Mouse (Mus musculus) heart, adult 2 months (tissue): ENCODE measurements around the gene Lrrc61. TPM values are rescaled to one million over a fixed set of nuclear protein-coding genes. Genes with fewer than 3 reads are reported as not detected.
"Not testable (repeated sequence)": the region's sequence is repeated elsewhere in the genome, so short reads cannot be mapped to it uniquely, and the experiment has no call there.

Source experiments
- DNase-seq, 2 experiments: peaks; one replicate each; pipeline ENCODE4 v3.0.0; 2021
- H3K27ac ChIP-seq: fragments of 200-600 bp; 2 replicates; pipeline ENCODE4 v1.8.1; 2022
- H3K27me3 ChIP-seq: fragments of 200-500 bp; 2 replicates; pipeline ENCODE4 v1.6.1; 2012; ENCODE audit warnings: mild to moderate bottlenecking, low read length, inconsistent platforms, mixed read lengths; ENCODE audit not compliant: control insufficient read depth, insufficient read depth
- H3K36me3 ChIP-seq: fragments of 200-500 bp; 2 replicates; pipeline ENCODE4 v1.6.1; 2012; ENCODE audit warnings: low read length, inconsistent platforms; ENCODE audit not compliant: control insufficient read depth, insufficient read depth
- H3K4me1 ChIP-seq: fragments of 200-500 bp; 2 replicates; pipeline ENCODE4 v1.6.1; 2011; ENCODE audit warnings: low read length; ENCODE audit not compliant: control insufficient read depth, insufficient read depth
- H3K4me3 ChIP-seq: fragments of 200-600 bp; 2 replicates; pipeline ENCODE4 v1.8.1; 2022
- H3K79me2 ChIP-seq: fragments of 200-500 bp; replicated peaks from 2 replicates; pipeline ENCODE4 v1.6.1; 2012; ENCODE audit warnings: mild to moderate bottlenecking, inconsistent platforms, low read length, moderate library complexity, mixed read lengths; ENCODE audit not compliant: control insufficient read depth, insufficient read depth
- H3K9ac ChIP-seq: fragments of 200-500 bp; 2 replicates; pipeline ENCODE4 v1.6.1; 2012; ENCODE audit warnings: low read depth, mild to moderate bottlenecking, control low read depth, inconsistent platforms, low read length, mixed read lengths
- CTCF ChIP-seq: fragments of 200-600 bp; IDR thresholded peaks from 2 replicates; pipeline ENCODE4 v1.8.1; 2022; ENCODE audit warnings: antibody characterized with exemption, mild to moderate bottlenecking, moderate library complexity
- EP300 ChIP-seq: fragments of 200-500 bp; IDR thresholded peaks from 2 replicates; pipeline ENCODE4 v1.6.1; 2011; ENCODE audit warnings: low read depth, low read length, control low read depth; ENCODE audit not compliant: insufficient read depth
- POLR2A ChIP-seq: fragments of 200-500 bp; IDR thresholded peaks from 2 replicates; pipeline ENCODE4 v1.6.1; 2011; ENCODE audit warnings: mild to moderate bottlenecking, low read depth, low read length, control low read depth; ENCODE audit not compliant: insufficient read depth
- WGBS: fragments of 180-500 bp; shearing (Covaris S2); methylation state at CpG from one replicate; pipeline ENCODE4 v1.1.7; 2018; 5-methylcytosine and 5-hydroxymethylcytosine counted together
- intact Hi-C: fragments of 180-260 bp; cut with DNase I; formaldehyde crosslinking; loops from one replicate; pipeline ENCODE4 v1.15.1; 2025
- long read RNA-seq: library from polyadenylated mRNA; stranded (forward); transcript quantifications from one replicate; pipeline ENCODE4 v2.0.0, GENCODE M21; 2021
- polyA plus RNA-seq: library from polyadenylated mRNA; depleted of rRNA; stranded (reverse); fragments of >200 nt; gene quantifications from 2 replicates; pipeline ENCODE4 v1.2.3, GENCODE M21; 2012; rRNA removed
- total RNA-seq, 2 experiments: library from RNA; stranded (reverse); gene quantifications; 2 replicates each; pipeline ENCODE4 v1.2.3; 2021

Lrrc61 gene
- total RNA-seq (10 to 100 TPM; 14.9 to 16.6 TPM), polyA plus RNA-seq (13.9 and 19.8 TPM in 2 replicates)
- long read RNA-seq, partial matches to known transcripts = 0 of 10 reads
- long read RNA-seq, other reads (novel, unspliced or antisense) = 2 of 10 reads

DNA sequence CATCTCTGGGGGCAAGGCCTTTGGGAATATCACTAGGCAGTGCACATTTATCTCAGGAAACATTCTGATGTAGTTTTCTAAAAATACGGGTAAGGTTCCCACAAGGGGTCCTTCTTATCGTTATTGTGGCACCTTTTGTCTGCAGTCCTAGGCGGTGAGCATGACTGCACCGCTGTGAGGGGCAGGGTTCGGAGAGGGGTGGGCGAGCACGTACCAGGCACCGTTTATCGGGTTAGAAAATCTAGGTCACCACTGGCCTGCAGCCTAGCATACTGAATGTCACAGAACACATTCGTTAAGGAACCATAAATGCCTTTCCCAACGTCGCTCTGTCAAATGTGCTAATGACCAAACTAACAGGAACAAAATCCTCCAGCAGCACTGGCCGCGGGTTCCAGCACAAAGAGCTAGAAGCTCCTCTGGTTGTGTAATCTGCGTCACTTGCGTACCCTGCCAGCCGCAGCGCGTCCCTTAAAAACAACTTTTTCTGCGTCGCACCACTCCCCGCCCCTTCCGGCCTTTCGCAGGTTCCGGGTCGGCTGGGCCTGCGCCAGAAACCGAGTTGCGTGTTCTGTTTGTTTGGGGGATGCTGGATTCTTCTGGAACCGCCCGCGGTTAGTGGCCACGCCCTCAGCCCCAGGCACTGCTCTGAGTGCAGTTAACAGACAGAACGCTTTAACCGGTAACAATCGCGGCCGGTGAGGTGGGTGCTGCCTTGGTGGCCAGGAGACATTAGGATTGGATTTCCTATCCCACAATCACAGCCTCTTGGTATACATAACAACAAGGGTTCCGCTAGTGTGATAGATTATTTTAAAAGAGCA, at the start of gene Lrrc61:
Lrrc61 (plus strand) TSS at position 517 of the 824 bp plus-strand sequence.
- Histone ChIP-seq H3K36me3 (no peaks in the 10 kb centered on the region), H3K27ac (peak within 1 kb of the TSS; percentile 99), H3K79me2 (no peaks in the 10 kb centered on the region), H3K9ac (peak within 1 kb of the TSS; percentile 89), H3K4me1 (peaks cover 6% of the 10 kb centered on the region), H3K27me3 (no peaks in the 10 kb centered on the region), H3K4me3 (peak within 1 kb of the TSS; percentile 59)
- TF ChIP-seq POLR2A (peak; percentile 99), CTCF (no peak; the same call in 1 of the 2 replicates), EP300 (peak; percentile 90)
- DNase-seq = peak; percentile 97 to 98
- under 1% methylated on average over 39 of the region's 39 CpGs for WGBS
- intact Hi-C loops = loop anchor here (5.0 kb wide), 1 partner anchor 107 kb away; the partner anchor contains the start of genes Sspo and Zfp467

DNA sequence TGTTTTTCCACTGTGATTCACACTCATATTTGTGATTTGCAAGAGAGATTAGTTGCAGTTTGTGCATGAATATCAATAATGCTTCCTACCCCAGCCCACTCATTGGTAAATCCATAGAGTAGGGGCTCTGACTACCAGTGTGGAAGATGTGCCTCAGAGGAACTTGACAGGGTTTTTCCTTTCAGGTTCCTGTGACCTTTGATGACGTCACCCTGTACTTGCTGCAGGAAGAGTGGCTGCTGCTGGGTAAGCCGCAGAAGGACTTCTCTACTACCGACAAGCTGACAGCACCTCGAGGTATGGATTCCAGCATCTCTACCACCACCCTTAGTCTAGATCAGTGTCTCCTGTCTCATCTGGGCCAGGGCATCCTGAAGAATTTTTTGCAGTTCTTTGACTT, 46.5 kb upstream of the Lrrc61 start:
- H3K4me1 ChIP-seq = no peaks in the 10 kb centered on the region; the same call in 1 of the 2 replicates
- TF ChIP-seq CTCF (no peak), POLR2A (no peak), EP300 (no peak)
- no peak overlapping the region for H3K4me3 ChIP-seq
- no peak overlapping the region for H3K9ac ChIP-seq
- H3K27ac ChIP-seq = no peak overlapping the region
- H3K36me3 ChIP-seq = no peaks in the 10 kb centered on the region
- intact Hi-C loops = loop anchor here (10.0 kb wide), 1 partner anchor 333 kb away; no protein-coding TSS in a partner anchor
- 39% methylated on average over 4 of the region's 4 CpGs for WGBS
- H3K27me3 ChIP-seq = no peaks in the 10 kb centered on the region
- no peaks in the 10 kb centered on the region for H3K79me2 ChIP-seq
- DNase-seq = no peak

DNA sequence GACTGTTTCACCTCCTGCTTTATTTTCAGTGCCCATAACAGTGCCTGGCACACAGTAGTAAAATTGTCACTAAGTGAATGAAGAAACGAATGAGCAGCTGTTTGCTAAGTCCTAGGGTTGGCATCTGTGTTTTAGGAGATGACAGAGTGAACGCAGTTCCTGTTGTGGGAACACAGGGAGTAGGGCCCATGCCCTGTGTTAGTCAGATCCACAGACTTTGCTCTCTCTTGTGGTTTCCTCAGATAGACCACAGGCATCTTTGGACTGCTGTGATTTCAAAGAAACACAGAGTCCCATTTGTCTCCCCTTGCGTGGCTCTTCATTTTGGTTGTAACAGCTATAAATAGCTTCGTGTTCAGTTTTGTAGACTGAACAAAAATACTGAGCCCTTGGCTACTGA, 44.2 kb upstream of the Lrrc61 start:
- Histone ChIP-seq H3K4me1 (no peaks in the 10 kb centered on the region), H3K79me2 (no peaks in the 10 kb centered on the region), H3K9ac (no peak overlapping the region), H3K4me3 (no peak overlapping the region), H3K27ac (no peak overlapping the region), H3K36me3 (no peaks in the 10 kb centered on the region), H3K27me3 (no peaks in the 10 kb centered on the region)
- 76% methylated on average over 4 of the region's 4 CpGs for WGBS
- intact Hi-C loops = no loop called here
- no peak for DNase-seq
- no peak for TF ChIP-seq POLR2A
- no peak for TF ChIP-seq CTCF
- no peak for TF ChIP-seq EP300

DNA sequence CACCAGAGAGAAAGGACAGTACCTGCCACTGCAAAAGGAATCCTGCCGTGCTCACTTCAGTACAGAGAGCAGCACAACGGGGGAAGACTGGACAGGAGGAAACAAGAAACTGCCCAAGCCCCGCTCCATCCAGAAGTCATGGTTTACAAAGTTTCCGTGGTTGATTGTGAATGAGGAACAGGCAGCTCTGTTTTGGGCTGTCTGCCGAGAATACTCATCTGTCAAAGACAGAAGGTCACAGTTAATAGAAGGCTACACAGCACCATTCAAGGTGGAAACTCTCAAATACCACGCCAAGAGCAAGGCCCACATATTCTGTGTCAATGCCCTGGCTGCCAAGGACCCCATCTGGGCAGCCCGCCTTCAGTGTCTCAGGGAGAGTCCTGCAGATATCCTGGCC, 42.7 kb upstream of the Lrrc61 start:
- TF ChIP-seq POLR2A (no peak), CTCF (no peak), EP300 (no peak)
- no peaks in the 10 kb centered on the region for H3K36me3 ChIP-seq
- no peaks in the 10 kb centered on the region for H3K4me1 ChIP-seq
- no peak overlapping the region for H3K27ac ChIP-seq
- intact Hi-C loops = no loop called here
- no peak overlapping the region for H3K9ac ChIP-seq
- no peak overlapping the region for H3K4me3 ChIP-seq
- H3K27me3 ChIP-seq = no peaks in the 10 kb centered on the region
- WGBS = 87% methylated on average over 7 of the region's 7 CpGs
- no peak for DNase-seq
- no peaks in the 10 kb centered on the region for H3K79me2 ChIP-seq

DNA sequence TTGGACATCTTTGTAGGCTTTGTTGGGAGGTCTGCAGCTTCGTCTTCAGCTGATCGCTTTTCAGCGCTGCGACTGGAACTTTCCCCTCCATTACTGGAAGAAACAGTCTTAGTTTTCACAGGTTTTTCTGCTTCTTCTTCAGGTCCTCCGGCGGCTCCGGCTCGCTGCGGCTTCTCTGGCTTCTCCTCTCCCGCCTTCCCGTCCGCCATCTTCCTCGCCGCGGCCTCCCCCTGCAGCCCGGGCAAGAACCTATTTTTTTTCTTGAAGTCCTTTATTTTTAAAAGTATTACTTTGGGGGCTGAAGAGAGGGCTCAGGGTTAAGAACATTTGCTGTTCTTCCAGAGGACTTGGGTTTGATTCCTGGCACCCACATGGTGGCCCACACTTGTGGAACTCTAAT, 29.7 kb upstream of the Lrrc61 start:
- H3K27me3 ChIP-seq, H3K79me2 ChIP-seq, H3K4me1 ChIP-seq, H3K36me3 ChIP-seq, H3K9ac ChIP-seq, intact Hi-C loops, H3K4me3 ChIP-seq, H3K27ac ChIP-seq, DNase-seq: not testable (repeated sequence)
- 96% methylated on average over 16 of the region's 16 CpGs for WGBS

DNA sequence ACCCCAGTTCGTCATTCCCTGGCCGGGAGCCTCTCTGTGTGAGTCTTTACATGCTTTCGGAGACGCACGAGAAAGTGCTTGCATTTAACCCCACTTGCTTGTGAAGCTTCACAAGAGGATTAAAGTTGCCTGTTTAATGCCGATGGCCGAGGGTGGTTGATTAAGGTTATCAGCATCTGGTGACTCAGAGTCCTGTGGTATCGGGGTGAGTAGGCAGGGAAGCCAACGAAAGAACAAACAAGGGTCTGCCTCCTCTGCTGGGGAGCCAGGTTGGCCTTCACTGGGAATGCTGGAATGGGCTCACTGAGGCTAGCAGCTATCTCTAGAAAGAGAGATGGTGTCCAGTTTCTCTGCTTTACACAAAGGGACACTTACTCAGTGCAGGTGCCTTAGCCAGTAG, 26.7 kb upstream of the Lrrc61 start:
- no peaks in the 10 kb centered on the region for H3K27me3 ChIP-seq
- WGBS = 84% methylated on average over 9 of the region's 9 CpGs
- no peak overlapping the region for H3K9ac ChIP-seq
- intact Hi-C loops = no loop called here
- no peaks in the 10 kb centered on the region for H3K79me2 ChIP-seq
- no peaks in the 10 kb centered on the region; the same call in 1 of the 2 replicates for H3K4me1 ChIP-seq
- no peak for DNase-seq
- no peak for TF ChIP-seq EP300
- no peak for TF ChIP-seq POLR2A
- H3K36me3 ChIP-seq = no peaks in the 10 kb centered on the region
- H3K27ac ChIP-seq = no peak overlapping the region
- H3K4me3 ChIP-seq = no peak overlapping the region
